Mouse (Mus musculus) mature B cell (primary cell): ENCODE results near the gene Hspe1.

Experiments
- in situ Hi-C: fragments of 300-500 bp; cut with MboI; formaldehyde crosslinking; loops from 2 replicates; pipeline ENCODE4 v1.14.3; 2019

Hspe1 gene

GRCm38 (mm10) chr1:55134301-55134700 lies 46.4 kb downstream of the Hspe1 start:
- in situ Hi-C loops: no loop called here

- in situ Hi-C loops: no loop called here
These were observed 47.9 kb downstream of the Hspe1 start for GRCm38 (mm10) chr1:55135846-55136245.
